Mouse (Mus musculus): ENCODE measurements around the gene Aldob.

Gene Aldob

GRCm38 (mm10) chr4:49549383-49549782, at the start of gene Aldob:
Gene Aldob, minus strand, starts transcription at chr4:49549546.
- peak; percentile 37 to 59 for DNase-seq

DNA sequence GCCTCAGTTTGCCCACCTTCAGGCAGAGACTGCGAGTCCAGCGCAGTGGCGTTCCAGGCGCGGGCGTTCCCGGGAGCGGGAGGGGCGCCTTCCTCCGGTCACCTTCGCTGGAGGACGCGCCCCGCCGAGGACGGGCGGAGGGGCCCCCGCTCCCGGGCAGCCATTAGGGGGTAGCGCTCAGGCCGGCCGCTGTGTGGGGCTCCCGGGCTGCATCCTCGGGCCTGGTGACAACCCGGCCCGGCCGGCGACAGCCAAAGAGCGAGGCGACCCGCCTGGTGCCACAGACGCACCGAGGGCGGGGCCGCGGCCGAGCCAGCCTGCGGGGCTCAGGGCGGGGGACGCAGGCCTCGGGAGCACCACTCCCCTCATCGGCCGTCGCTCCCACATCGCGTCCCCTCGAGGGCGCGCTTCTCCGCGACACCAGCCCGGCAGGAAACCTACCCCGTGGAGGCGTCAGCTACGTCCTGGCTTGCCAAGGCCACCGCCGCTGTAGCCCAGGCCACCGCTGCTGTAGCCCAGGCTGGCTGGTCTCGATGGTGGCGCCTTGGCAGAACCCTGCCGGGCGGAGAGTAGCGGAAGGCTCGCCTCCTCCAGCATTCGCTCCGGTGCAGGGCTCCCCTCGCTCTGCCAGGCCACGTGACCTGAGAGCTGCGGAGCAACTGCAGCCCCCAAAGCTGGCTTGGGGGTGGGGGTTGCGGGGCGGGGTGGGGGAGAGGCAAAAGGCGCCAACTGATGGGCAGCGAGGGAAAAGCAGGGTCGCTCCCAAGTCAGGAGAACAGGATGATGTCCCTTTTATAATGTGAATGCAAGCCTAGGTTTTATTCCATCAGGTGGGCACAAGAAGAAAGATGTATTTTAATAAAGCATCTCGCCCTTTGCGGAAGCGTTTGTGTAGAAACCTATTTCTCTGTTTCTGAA, 48.1 kb upstream of the Aldob start, which contains the start of gene Tmem246:
Gene Tmem246 (minus strand): TSS at position 694 of the 918 bp plus-strand sequence.
- peak; percentile 73 to 84 for DNase-seq

GRCm38 (mm10) chr4:49596846-49597182, 47.5 kb upstream of the Aldob start:
- DNase-seq, result no peak

DNA sequence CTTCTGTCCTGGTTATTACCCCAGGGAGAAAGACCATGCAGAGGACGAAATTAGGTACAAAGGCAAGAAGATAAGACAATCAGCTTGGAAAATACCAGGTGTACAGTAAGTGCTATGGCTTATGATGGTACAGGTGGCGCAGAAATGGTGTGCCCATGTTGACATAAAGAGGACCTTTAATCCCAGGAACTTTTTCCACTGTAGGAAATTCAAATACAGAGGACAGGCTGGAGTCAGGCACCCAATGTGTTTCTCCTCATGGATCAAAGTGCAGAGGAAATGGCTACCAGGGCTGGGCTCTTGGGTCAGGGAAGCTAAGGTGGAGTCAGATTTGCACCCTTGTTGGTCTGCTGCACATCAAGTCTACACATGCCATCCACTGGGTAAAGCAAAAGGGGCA, 40.8 kb upstream of the Aldob start:
- no peak for DNase-seq

GRCm38 (mm10) chr4:49586811-49587210, 37.5 kb upstream of the Aldob start:
- no peak for DNase-seq

GRCm38 (mm10) chr4:49585524-49586101, 36.3 kb upstream of the Aldob start:
- DNase-seq, result no peak

GRCm38 (mm10) chr4:49583965-49584831, 34.9 kb upstream of the Aldob start:
- peak; percentile 14 to 29 for DNase-seq

- no peak for DNase-seq
Observed at GRCm38 (mm10) chr4:49581256-49581655, 31.9 kb upstream of the Aldob start.

DNA sequence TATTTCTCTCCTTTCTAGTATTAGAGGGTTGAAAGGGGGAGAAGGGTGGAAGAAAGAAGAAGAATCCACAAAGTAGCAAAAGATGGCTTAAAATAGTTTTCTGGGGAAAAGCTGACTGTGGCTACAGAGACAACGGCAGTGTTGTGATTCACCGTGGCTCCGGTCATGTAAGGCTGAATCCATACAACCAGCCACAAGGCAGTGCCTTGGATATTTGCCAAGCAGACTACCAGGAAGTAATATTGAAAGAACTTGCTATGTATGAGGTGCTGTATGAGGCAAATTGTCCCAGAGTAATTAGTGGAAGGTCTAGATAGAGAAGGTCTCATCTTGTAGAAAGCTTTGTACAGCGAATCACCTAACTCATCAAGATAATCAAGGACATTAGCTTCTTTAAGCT, 22.8 kb upstream of the Aldob start:
- no peak for DNase-seq

- peak; percentile 41 to 63 for DNase-seq
Observed at GRCm38 (mm10) chr4:49567613-49568012, 18.3 kb upstream of the Aldob start.

- DNase-seq, result peak; percentile 67 to 83
Observed at GRCm38 (mm10) chr4:49559915-49560772, 10.8 kb upstream of the Aldob start.

GRCm38 (mm10) chr4:49558181-49558580, 8.8 kb upstream of the Aldob start:
- no peak for DNase-seq

GRCm38 (mm10) chr4:49557375-49557774, 8.0 kb upstream of the Aldob start:
- no peak for DNase-seq

- DNase-seq, result peak; percentile 22 to 64
Observed at GRCm38 (mm10) chr4:49553380-49553779, 4.0 kb upstream of the Aldob start.

- no peak for DNase-seq
Observed at GRCm38 (mm10) chr4:49547544-49548219, 1.7 kb downstream of the Aldob start.

- DNase-seq, result no peak
Observed at GRCm38 (mm10) chr4:49546873-49547543, 2.3 kb downstream of the Aldob start.

GRCm38 (mm10) chr4:49546026-49546425, 3.3 kb downstream of the Aldob start:
- DNase-seq, result no peak

- no peak for DNase-seq
Observed at GRCm38 (mm10) chr4:49540966-49541365, 8.4 kb downstream of the Aldob start.

DNA sequence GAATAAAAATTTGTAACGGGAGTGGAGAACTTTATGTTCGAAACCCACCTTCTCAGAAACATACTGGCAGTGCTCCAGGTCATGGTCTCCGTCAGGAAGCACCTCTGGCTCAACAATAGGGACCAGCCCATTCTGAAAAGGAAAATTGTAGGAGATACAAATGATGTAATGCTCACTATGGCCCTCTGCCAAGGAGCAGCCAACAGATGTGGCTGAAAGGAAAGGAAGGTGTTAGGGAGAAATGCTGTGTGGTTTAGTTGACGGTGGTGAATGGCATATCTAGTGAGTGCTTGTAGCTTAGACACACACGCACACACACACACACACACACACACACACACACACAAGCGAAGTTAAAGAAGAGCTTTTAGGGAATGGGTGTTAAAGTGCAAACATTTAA, 9.7 kb downstream of the Aldob start:
- no peak for DNase-seq

DNA sequence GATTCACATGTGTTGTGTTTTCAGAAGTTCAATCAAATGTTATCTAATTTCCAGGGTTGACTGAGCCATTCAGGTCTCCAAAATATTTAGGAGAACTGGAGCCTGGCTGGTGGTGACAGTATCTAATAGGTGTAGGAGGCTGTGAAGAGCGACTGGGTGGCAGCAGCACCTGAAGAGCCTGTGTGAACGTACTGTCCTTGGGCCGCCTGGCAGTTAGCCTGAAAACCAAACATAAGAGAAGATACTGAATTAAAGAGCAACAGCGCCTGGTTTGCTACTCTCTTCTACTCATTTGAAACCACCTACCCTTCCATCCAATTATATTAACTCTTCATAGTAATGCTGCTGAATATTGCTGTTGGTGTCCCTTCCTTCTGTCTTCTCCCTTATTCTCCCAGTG, 12.7 kb downstream of the Aldob start:
- DNase-seq, result no peak

GRCm38 (mm10) chr4:49535675-49536294, 13.6 kb downstream of the Aldob start:
- no peak for DNase-seq

All from kidney, postnatal 4 days (tissue).